Mouse (Mus musculus) cerebellum, adult 2 months (tissue): Measurements from ENCODE around the gene Dicer1. TPM values are rescaled to one million over a fixed set of nuclear protein-coding genes. Genes with fewer than 3 reads are reported as not detected.
"Not testable (repeated sequence)": the region's sequence is repeated elsewhere in the genome, so short reads cannot be mapped to it uniquely, and the experiment has no call there.

Experiments
- DNase-seq, 2 experiments: peaks; one replicate each; pipeline ENCODE4 v3.0.0; 2021
- H3K27ac ChIP-seq: fragments of 200-500 bp; 2 replicates; pipeline ENCODE4 v1.5.1; 2012; ENCODE audit warnings: low read length, control low read depth, inconsistent platforms; ENCODE audit not compliant: insufficient read depth
- H3K27me3 ChIP-seq: fragments of 200-500 bp; 2 replicates; pipeline ENCODE4 v1.6.1; 2012; ENCODE audit warnings: inconsistent platforms, mild to moderate bottlenecking, low read length, moderate library complexity; ENCODE audit not compliant: control insufficient read depth, insufficient read depth
- H3K4me1 ChIP-seq: fragments of 200-500 bp; 2 replicates; pipeline ENCODE4 v1.6.1; 2011; ENCODE audit warnings: low read length; ENCODE audit not compliant: control insufficient read depth, insufficient read depth
- H3K4me3 ChIP-seq: fragments of 200-500 bp; replicated peaks from 2 replicates; pipeline ENCODE3; 2011; ENCODE audit warnings: mild to moderate bottlenecking, low read depth, low read length, control low read depth; ENCODE audit not compliant: insufficient read depth
- CTCF ChIP-seq: fragments of 200-500 bp; IDR thresholded peaks from 2 replicates; pipeline ENCODE4 v1.5.1; 2011; ENCODE audit warnings: low read depth, mild to moderate bottlenecking, control low read depth, low read length, moderate library complexity, borderline replicate concordance; ENCODE audit not compliant: insufficient read depth
- POLR2A ChIP-seq: fragments of 200-500 bp; IDR thresholded peaks from 2 replicates; pipeline ENCODE4 v1.6.1; 2011; ENCODE audit warnings: low read length, control low read depth, borderline replicate concordance; ENCODE audit not compliant: insufficient read depth
- WGBS: fragments of 180-500 bp; shearing (Covaris S2); methylation state at CpG from one replicate; pipeline ENCODE4 v1.1.7; 2018; 5-methylcytosine and 5-hydroxymethylcytosine counted together
- polyA plus RNA-seq: library from polyadenylated mRNA; depleted of rRNA; stranded (reverse); fragments of >200 nt; gene quantifications from 2 replicates; pipeline ENCODE4 v1.2.3, GENCODE M21; 2012

The Dicer1 gene
- polyA plus RNA-seq, 1 experiment: 22.0 TPM

GRCm38 (mm10) chr12:104738446-104738845 lies 13.3 kb downstream of the Dicer1 start:
- Histone ChIP-seq H3K4me1 (peaks cover 5% of the 10 kb centered on the region; the same call in 1 of the 2 replicates), H3K27me3 (no peaks in the 10 kb centered on the region), H3K4me3 (no peak overlapping the region), H3K27ac (no peak overlapping the region)
- DNase-seq: no peak
- no peak for TF ChIP-seq CTCF
- no peak for TF ChIP-seq POLR2A
- WGBS: 76% methylated on average over 9 of the region's 9 CpGs

DNA sequence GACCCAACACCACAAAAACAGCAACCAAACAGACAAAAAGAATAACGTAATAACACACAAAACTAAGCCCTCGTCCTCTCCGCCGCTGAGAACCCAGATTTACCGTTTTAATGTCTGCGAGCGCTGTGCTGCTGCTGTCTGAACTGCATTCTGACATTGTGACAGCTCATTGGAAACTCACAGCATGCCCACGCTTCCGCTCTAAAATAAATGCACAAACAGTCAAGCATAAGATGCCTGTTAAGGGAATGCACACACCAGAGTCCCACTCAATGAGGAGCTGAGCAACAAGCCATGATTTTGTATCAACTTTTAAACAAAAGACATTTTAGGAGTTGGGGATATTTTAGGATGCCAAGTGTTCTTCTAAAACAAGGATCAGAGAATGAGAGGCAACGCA lies 14.1 kb downstream of the Dicer1 start:
- Histone ChIP-seq H3K4me1 (peaks cover 3% of the 10 kb centered on the region; the same call in 1 of the 2 replicates), H3K4me3 (no peak overlapping the region), H3K27ac (no peak overlapping the region), H3K27me3 (no peaks in the 10 kb centered on the region)
- DNase-seq: no peak
- 64% methylated on average over 10 of the region's 10 CpGs for WGBS
- TF ChIP-seq POLR2A: no peak
- TF ChIP-seq CTCF: no peak

GRCm38 (mm10) chr12:104735993-104736395 lies 15.8 kb downstream of the Dicer1 start:
- no peak for DNase-seq
- Histone ChIP-seq H3K4me1 (peaks cover 3% of the 10 kb centered on the region; the same call in 1 of the 2 replicates), H3K4me3 (no peak overlapping the region), H3K27me3 (no peaks in the 10 kb centered on the region), H3K27ac (no peak overlapping the region)
- WGBS: 51% methylated on average over 3 of the region's 3 CpGs
- no peak for TF ChIP-seq CTCF
- no peak for TF ChIP-seq POLR2A

GRCm38 (mm10) chr12:104733165-104733564 lies 18.6 kb downstream of the Dicer1 start:
- DNase-seq: no peak
- H3K27ac ChIP-seq: no peak overlapping the region
- no peak overlapping the region for H3K4me3 ChIP-seq
- H3K4me1 ChIP-seq: no peaks in the 10 kb centered on the region
- TF ChIP-seq CTCF (no peak), POLR2A (no peak)
- H3K27me3 ChIP-seq: no peaks in the 10 kb centered on the region

DNA sequence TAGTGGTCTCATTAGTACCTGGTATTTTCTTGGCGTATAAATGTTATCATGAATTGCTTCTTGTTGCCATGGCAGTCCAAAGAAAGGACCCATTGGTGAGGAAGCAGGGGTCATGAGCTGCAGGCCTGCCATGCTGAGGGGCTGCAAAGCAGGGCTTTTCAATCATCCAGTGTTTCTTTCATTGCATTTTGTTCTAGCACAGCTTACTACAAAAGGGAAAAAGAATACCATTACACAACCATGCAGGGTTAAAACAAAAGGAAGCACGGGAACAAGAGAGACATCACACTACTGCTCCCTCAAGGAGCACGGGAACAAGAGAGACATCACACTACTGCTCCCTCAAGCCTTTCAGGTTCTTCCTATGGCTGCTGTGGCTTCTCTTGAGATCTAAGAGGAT lies 20.0 kb downstream of the Dicer1 start:
- DNase-seq: no peak
- H3K4me1 ChIP-seq: no peaks in the 10 kb centered on the region
- WGBS: 49% methylated on average over 3 of the region's 3 CpGs
- H3K27ac ChIP-seq: no peak overlapping the region
- no peaks in the 10 kb centered on the region for H3K27me3 ChIP-seq
- TF ChIP-seq CTCF: no peak
- TF ChIP-seq POLR2A: no peak
- H3K4me3 ChIP-seq: no peak overlapping the region

DNA sequence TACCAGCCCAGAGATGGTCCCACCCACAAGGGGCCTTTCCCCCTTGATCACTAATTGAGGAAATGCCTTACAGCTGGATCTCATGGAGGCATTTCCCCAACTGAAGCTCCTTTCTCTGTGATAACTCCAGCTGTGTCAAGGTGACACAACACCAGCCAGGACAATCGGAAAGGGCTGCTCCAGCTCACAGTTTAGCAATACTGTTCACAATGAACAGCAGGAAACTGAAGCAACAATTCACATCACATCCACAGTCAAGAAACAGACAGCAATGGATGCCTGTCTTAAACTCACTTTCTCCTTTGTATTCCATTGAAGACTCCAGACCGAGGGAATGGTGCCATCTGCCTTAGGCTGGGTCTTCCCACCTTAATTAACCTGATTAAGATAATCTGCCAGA lies 25.3 kb downstream of the Dicer1 start:
- not testable (repeated sequence) for H3K4me1 ChIP-seq, H3K4me3 ChIP-seq, H3K27me3 ChIP-seq, DNase-seq, H3K27ac ChIP-seq
- 86% methylated on average over 2 of the region's 2 CpGs for WGBS

DNA sequence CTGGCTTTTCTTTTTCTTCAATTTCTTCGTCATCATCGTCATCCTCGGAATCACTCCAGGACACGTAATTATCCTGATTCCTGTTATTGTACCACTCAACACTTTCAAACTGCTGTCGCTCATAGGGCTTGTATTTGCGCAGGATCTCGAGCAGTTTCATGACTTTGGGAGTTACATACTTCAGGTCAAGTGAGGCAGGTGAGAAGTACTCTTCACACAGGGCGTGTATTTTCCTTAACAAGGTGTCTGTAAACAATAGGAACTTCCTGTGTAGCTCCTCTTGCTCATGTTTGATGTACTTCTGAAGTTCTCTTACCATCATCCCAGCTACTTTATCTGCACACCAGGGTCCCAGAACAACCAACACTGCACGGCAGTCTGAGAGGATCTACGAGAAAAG lies 29.7 kb downstream of the Dicer1 start:
- no peaks in the 10 kb centered on the region for H3K27me3 ChIP-seq
- H3K27ac ChIP-seq: no peak overlapping the region
- TF ChIP-seq CTCF (no peak), POLR2A (no peak)
- no peak overlapping the region for H3K4me3 ChIP-seq
- peaks cover 2% of the 10 kb centered on the region; the same call in 1 of the 2 replicates for H3K4me1 ChIP-seq
- 96% methylated on average over 10 of the region's 10 CpGs for WGBS
- no peak for DNase-seq

GRCm38 (mm10) chr12:104721011-104721410 lies 30.7 kb downstream of the Dicer1 start:
- Histone ChIP-seq H3K4me1 (peaks cover 2% of the 10 kb centered on the region; the same call in 1 of the 2 replicates), H3K27me3 (no peaks in the 10 kb centered on the region), H3K27ac (no peak overlapping the region), H3K4me3 (no peak overlapping the region)
- no peak for TF ChIP-seq CTCF
- TF ChIP-seq POLR2A: no peak
- DNase-seq: no peak
- WGBS: 86% methylated on average over 3 of the region's 3 CpGs

DNA sequence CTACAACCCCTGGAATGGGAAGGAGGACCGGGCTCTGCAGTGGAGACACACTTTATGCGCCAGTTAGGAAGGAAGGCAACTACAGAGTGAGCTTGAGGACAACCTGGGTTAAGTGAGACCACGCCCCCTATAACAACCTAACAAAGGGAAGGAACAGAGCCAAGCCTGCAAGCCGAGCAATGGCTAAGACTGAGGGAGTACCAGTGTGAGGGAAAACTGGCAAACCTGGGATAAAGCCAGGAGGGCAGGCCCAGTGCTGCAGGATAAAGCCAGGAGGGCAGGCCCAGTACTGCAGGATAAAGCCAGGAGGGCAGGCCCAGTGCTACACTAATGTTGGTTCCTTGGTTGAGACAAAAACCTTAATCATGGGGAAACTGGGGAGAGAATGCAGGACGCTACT lies 32.8 kb downstream of the Dicer1 start:
- H3K4me1 ChIP-seq: peaks cover 2% of the 10 kb centered on the region; the same call in 1 of the 2 replicates
- TF ChIP-seq CTCF (0 out of 2 replicates have a peak, but pooled peaks have one; percentile 7), POLR2A (no peak)
- no peaks in the 10 kb centered on the region for H3K27me3 ChIP-seq
- WGBS: 76% methylated on average over 5 of the region's 5 CpGs
- H3K4me3 ChIP-seq: no peak overlapping the region
- DNase-seq: peak in 1 of 2 experiments; percentile 14
- H3K27ac ChIP-seq: no peak overlapping the region
